Mouse (Mus musculus) 3134 (cell line): Measurements from ENCODE around the gene Nr1h4.

Source experiments
- DNase-seq: peaks from one replicate; pipeline ENCODE4 v3.0.0-alpha.2; 2011; ENCODE audit warnings: low spot score; ENCODE audit not compliant: insufficient read length; ENCODE audit errors: extremely low read depth

Nr1h4 gene

DNA sequence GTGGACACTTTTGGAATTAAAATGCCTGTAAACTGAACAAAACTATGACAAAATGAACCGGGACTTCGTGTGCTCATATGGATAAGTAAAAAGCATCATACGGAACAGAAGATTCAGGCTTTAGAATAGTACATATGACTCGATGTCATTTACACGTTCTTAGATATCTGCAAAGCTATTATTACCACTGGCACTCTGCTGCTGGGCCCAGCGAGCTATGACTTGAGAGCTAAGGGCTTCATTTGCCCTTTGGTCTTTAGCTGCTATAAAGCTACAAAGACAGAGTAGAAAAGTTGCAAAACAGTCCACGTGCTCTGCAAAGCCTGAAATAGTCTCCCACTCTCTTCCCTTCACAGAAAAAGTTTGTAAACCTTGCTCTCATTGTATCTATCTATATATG, 10.9 kb downstream of the Nr1h4 start:
- DNase-seq, result no peak

DNA sequence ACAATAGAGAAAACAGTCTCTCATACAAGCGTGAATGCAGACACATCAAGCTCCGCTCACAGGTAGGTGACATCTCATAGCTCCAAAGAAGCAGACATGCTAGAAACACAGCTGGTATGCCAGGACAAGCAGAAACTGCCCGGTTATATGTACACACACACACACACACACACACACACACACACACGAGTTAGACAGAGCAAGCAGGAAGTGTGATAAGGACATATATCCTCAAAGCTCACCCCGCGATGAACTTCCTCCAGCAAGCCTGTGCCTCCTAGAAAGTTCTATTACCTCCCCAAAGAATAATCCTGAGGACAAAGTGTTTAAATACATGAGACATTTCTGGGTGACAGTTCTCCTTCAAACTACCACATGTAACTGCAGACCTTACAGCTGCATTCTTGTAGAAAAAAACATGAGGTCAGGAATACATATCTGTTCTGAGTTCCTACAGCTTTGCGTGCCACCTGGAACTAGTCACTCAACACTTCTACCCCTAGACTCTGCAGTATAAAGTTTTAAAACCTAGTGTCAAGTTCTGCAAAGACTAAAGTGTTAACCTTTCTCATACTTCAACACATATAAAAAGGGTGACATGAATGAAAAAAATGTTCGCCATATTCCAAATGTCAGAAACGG, 11.5 kb downstream of the Nr1h4 start:
- DNase-seq, result no peak

DNA sequence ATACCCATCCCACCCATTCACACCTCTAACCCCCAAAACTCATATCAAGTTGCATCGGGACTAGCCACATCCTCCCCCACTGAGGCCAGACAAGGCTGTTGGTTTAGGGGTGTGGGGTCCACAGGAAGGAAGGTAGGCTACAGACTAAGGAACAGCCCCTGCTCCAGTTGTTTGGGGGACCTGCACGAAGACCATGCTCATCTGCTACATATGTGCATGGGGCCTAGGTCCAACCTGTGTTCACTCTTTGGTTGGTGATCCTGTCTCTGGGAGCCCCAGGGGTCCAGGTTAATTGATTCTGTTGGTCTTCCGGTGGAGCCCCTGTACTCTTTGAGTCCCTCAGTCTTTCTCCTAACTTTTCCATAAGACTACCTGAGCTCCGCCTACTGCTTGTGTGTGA, 13.0 kb downstream of the Nr1h4 start:
- DNase-seq, result no peak

DNA sequence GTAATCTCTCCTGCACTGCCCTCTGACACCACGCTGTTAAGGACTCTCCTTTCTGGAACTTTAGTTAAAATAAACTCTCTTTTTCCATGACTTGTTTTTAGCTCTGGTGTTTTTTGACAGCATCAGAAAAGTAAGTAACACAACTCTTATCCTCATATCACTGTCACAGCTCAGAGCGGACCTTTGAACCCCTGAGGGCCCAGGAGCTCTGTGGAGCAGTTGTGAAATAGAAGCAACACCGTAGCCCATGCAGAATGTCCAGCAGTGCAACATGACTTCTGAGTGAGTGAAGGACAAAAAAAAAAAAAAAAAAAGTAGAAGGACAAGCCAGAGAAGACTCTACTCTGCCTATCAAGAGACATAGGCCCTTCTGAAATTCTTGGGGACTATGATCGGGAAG, 14.2 kb downstream of the Nr1h4 start:
- no peak for DNase-seq

DNA sequence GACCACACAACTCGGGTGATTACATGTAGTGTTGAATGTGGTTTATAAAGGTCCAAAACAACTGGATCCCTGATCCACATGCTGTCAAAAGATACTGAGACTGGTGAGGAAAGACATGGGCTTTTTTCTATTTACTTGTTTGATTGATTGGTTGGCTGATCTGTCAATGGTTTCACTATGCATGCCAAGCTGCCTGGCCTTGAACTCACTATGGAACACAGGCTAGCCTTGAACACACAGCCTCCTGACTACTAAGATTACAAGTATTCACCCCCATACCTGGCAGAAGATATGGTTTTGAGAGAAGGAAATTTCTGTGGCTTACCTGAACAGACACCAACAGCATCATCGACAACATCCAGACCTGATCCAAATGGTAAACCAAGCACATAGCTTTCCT, 15.0 kb downstream of the Nr1h4 start:
- DNase-seq, result no peak

DNA sequence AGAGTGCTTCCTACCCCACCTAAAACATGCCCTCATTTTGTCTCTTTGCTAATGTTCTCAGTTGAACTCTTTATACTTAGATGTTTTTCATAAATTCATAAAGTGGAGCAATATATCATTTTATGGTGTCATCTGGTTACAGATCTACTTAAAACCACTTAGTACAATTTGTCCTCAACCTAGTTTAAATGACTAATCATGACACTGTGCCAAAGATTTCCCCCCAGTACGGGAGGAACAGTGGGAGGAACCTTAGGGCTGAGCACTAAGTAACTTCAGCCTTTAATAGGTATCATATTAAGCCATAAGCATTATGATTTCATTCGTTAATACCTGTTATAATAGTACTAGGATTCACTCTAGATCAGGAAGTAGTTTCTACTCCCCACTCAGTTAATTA, 17.6 kb downstream of the Nr1h4 start:
- no peak for DNase-seq

DNA sequence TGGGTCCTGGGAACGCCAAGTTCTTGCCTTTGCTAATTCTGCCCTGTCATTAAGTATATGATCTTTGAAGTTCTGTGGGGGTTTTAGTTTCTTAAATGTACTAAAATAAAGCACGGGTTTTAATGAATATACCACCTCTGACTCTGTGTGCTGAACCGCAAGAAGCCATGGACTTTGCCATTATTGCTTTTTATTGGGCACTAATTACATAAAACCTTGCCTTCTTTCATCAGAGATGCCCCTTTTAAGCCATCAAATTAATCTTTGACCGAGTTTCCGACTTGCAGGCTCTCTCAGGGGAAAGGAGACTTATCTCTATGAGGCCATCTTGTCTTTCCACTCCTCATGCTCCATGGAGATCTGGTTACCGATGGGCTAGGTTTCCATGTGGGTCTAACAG, 20.8 kb downstream of the Nr1h4 start:
- DNase-seq, result no peak

DNA sequence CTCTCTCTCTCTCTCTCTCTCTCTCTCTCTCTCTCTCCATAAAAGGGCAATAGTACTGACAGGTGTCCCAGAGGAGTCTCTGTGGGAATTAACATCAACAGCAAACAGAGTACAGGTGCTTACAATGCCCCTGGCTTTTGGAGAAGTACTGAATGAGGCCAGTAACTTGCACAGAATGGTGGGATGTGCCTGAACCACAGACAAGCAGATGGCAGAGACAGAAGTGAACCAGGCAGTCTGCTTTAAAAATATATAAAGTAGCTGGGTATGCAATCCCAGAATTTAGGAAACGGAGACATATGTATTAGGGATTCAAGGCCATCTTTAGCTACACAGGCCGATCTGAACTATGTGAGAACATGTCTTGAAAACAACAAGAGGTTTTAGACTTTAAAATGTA, 22.8 kb downstream of the Nr1h4 start:
- no peak for DNase-seq

DNA sequence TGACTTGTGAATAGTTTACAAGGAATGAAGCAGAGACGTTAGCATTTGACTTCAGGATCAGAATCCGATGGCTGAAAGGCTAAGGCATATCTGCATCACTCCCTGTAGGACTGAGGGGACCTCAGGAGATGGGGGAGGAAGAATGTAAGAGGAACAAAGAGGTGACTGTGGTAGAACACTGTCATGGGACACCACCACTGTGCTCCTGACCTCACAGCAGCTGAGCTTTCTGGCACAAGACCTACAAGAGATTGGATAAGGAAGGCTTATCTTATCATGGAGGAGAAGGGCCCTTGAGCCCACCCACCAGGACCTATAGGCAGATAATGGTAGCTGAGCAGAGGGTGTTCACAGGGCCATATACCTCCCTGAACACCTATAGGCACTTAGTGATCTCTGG, 24.8 kb downstream of the Nr1h4 start:
- no peak for DNase-seq

DNA sequence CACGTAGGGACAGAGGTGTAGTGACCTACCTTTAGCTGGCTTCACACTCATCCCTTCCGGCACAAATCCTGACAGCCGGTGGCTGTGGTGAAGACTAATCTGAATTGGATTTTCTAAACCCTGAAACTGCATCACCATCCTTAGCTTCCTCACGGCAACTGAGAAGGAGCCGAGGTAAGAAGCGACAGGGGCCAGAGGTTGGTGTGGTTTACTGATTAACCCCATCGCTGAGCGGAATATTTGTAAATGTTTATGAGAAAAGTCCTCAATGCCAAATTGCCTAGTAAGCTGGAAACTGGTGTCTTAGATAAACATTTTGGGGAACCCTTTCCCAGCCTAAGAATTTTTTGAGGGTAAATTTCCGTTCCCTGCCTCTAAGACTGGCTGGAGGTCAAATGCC, 26.9 kb downstream of the Nr1h4 start:
- DNase-seq, result no peak

DNA sequence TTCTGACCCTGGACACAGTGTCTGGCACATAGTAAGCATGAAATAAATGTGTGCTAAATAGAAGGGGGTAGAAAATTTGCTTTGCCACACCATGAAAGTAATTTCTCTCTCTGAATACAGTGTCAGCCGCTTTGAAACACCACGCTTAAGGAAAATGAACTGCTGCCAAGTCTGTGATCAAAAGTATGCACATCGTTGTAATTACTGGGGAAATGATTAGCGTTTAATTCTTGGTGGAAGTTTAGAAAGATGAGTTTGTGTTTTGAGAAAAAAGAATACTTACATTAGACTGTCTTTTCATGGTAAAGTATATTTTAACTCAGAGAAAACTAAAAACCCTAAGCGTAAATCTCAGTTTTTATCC, 27.8 kb downstream of the Nr1h4 start:
- DNase-seq, result no peak

DNA sequence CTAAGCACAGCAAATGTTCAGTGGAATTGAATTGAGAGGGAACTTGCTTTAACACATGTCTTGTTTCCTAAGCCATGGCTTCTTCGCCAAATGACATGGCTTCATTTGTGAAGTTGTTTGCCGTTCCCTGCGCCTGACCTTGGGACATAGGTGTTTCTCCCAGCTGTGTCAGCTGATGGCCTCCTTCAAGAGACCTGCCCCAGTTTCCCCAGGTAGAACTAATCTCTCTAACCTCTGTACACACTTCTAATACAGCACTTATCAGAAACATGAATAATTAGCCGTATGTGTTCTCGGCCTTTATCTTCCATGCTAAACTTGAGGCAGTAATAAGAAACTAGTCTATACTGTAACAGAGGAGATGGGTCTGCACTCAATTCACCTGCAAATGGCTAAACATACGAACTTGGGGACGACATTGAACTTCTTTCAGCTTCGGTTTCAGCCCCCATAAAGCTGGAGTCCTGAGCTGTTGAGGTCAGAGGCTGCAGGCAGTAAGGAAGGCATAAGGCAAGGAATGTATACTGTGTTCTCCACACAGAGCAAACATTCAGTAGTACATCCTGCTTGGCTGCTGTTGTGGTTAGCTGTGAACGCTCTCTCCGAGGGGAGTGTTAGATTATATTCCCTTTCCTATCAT, 28.3 kb downstream of the Nr1h4 start:
- DNase-seq, result no peak

DNA sequence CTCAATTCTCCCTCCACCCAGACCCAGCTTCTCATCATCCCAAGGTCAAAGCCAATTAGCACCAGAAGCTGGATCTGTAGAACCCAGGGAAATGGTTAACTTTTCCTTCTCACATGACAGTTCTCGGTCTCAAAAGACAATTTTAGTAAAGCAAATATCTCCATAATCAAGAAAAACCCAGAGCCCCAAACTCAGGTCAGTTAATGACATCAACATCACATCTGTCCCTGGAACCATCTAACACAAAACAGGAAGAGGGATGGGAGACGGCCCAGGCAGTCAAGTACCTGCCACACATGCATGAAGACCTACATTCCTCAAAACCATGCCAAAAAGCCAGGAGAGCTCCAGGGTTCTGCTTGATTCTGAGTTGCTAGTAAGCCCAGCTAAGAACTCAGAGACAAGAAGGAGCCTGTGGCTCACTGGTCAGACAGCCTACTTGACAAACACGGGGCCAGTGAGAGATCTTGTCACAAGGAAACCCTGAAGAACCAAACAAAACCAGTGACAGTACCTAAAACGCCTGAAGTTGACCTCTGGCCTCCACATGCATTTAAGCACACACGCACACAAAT, 30.3 kb downstream of the Nr1h4 start:
- no peak for DNase-seq

DNA sequence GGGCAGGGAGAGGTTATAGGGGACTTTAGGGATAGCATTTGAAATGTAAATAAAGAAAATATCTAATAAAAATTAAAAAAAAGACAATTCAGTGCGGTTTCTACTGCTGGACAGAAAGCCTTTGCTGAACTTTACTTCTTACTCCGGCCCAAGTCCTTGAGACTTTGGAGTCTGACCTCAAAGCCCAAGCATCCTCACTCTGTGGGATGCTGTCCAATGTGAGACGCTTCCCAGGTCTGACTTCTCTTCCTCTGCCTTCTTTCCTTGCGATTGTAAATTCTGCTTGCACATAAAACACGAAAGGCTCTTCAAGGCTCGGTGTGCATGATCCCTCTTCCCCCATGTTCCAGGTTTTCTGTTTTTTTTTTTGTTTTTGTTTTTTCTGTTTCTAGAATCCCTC, 31.5 kb downstream of the Nr1h4 start:
- DNase-seq, result no peak

DNA sequence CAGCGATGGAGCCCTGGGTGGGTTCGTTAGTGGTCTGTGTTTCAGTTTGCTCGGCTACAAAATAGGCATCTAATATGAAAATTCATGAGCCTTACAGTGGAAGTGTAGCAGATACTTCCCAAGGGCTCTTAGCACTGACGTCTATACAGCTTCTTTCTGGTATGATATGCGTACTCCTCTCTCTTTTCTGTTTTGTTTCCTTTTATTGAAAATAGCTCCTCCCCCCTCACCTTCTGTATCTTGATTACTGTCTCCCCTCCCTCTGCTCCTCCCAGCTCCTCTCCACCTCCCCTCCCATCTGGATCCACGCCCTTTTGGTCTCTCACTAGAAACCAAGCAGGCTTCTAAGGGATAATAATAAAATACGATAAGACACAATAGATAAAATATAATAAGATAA, 37.8 kb downstream of the Nr1h4 start:
- no peak for DNase-seq

DNA sequence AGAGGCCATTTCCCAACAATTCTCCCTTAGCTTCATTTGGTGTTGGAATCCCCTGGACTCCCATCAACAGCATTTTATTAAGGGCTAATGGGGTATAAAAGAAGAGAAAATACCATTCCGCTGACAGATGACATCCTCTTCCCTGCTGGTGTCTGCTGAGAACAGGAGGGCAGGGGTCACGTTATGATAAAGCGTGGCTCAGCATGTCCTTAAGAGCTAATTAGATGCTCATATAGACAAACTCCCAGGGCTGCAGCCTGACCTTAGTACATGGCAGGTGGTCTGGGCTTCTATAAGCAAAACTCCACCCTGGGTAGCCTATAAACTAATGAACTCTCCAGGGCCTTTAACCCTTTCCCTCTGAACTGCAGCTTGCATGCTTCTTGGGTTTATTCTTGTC, 42.1 kb downstream of the Nr1h4 start:
- DNase-seq, result no peak

DNA sequence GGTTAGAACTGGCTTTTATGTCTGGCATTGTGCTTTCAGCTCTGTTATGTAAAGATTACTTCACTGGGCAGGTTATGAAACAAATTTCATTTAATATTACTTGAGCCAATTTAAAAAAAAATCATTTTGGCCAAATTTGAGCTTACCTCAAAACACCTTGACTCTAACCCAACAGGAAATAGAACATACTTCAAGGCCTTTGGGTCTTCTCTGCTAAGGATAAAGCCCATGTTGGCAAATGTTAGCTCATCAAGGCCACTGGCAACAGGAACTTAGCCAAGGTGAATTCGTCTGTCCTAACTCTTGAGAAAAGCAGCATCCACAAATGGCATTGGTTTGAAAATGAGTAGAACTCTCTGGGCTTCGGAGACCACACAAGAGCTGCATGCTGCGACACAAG, 43.1 kb downstream of the Nr1h4 start:
- DNase-seq, result no peak

DNA sequence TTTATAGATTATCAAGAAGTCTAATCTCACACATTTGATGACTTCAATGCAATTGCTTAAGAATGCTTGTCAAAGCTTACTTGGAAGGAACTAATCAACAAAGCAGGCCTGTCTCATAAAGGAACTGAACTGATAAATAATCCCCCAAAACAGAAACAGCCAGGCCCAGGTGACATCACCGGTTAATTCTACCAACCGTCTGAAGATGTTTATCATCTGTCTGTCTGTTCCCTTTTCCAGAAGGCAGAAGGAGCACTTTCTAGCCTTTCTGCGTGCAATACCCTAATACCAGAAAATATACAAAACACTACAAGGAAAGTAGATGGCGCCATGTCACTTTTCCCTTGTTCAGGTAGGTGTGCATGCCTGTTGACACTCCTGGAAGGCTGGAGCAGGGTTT, 43.9 kb downstream of the Nr1h4 start:
- no peak for DNase-seq

DNA sequence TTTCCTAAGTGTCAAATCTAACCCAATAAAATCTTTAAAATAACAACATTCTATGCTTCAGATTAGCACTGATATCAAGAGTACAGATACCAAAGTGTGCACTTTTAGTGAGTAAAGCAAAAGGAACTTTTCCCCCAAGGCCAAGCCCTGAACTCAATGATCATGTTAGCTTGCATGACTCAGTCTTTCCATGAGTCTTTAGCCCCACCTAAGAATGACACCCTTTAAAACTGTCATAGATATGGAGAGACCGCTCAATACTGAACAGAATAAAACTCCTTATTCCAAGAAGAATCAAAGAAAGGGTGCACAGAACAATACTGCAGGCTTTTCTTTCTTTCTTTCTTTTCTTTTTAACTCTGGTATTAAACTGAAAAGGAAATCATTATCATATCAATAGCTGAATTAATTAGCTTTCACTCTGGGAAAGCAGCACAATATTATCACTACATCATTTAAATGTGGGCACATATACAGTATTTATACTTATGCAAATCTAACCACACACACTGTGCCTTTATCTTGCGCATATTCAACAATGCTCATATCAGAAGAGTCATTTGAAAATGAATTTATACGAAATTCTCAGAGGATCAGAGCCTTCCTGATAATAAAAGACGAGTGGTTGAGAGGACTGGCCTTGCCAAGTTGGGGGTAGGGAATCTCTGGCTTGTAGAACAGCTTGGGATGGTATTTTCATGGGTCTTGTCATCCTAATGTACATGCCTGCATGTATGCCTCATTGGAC, 46.2 kb downstream of the Nr1h4 start:
- DNase-seq, result no peak

DNA sequence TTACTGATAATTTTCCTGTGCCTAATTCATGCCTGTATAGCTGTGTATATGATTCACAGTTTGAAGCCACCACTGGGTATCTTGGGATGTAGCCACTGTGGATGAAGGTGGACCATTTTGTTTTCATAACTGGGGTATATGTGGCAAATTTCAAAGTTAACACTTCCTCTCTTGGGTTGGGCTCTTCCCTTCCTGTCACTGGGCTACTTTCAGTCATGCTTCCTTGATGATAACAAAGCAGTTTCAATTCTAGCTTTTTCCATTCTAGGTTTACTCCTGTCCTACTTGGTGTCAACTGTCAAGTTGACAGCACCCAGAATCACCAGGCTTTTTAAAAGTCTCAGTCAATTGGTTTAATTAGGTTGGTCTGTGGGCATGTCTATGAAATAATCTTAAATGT, 48.5 kb downstream of the Nr1h4 start:
- no peak for DNase-seq

DNA sequence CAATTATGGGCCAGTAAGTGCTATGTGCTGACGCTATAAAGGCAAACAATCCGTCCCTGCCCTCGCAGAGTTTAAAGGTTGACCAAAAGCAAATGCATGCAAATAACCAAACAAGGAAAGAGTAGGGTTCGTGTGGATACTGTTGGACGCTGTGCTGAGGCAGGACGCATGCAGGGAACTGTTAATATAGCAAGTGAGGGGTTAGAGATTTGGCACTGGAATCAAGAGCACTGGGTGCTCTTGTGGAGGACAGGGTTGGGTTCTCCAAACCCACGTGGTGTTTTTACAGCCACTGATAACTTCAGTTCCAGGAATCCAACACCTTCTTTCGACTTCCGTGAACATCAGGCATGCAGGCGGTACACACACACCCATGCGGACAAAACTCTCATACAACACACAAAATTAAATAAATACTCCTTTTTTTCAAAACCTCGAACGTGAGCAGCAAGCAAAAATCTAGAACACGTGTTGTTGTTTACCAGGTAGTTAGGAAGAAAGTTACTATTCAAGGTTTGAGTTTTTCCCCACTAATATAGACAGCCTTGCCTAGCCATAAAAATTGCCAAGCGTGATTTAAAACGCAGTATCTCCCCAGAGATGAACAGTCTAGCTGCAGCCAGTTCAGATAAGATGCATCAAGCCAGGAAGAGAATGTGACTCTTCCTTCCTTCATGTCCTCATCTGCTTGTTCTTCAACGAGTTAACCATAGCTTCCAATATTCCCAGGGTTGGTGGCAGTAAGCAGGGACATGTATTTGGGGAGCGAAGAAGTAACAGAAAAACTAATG, 49.4 kb downstream of the Nr1h4 start:
- no peak for DNase-seq
